Mouse (Mus musculus) midbrain, embryonic 14.5 days (tissue): ENCODE data around the gene St6galnac6. TPM values are rescaled to one million over a fixed set of nuclear protein-coding genes. Genes with fewer than 3 reads are reported as not detected.

Source experiments
- microRNA counts: library from miRNA; unstranded; fragments of <30 nt; microRNA quantifications from one replicate; lab custom pipeline; 2016
- microRNA-seq: library from miRNA; unstranded; fragments of <30 nt; microRNA quantifications from one replicate; pipeline ENCODE4, GENCODE M21; 2016
- polyA plus RNA-seq: library from polyadenylated mRNA; unstranded; fragments of >200 nt; fragmentation: Nextera tagmentation; extraction: Ambion mirVana; gene quantifications from 2 replicates; pipeline ENCODE4 v1.2.1, GENCODE M21; 2014

The St6galnac6 gene
- polyA plus RNA-seq, 1 experiment from 2014 or later = 7.6 TPM

MicroRNAs within 50 kb of the gene (microRNA counts, 519-probe panel; counts per million panel counts)
- not detected for microRNA mmu-miR-1954 (lab: Ali Mortazavi, UCI)

Small RNAs within 50 kb of the gene (microRNA-seq; reads per million reads assigned to microRNA genes)
- gene Mir1954 = not detected

Other genes with a start within 250 kb of the St6galnac6 start
- 46.4 and 54.1 TPM in 2 replicates for gene Ciz1, start 247.4 kb upstream of the St6galnac6 start, polyA plus RNA-seq
- 90.6 and 103 TPM in 2 replicates for gene Dnm1, start 246.4 kb upstream of the St6galnac6 start, polyA plus RNA-seq
- gene 1110008P14Rik, start 217.8 kb upstream of the St6galnac6 start, polyA plus RNA-seq = 107 and 153 TPM in 2 replicates
- gene Lcn2, start 211.5 kb upstream of the St6galnac6 start, polyA plus RNA-seq = not detected in 2 replicates
- 46.2 and 64.4 TPM in 2 replicates for gene Ptges2, start 203.8 kb upstream of the St6galnac6 start, polyA plus RNA-seq
- gene Naif1, start 149.3 kb upstream of the St6galnac6 start, polyA plus RNA-seq = 5.3 and 5.6 TPM in 2 replicates
- 36.3 and 41.5 TPM in 2 replicates for gene Slc25a25, start 148.3 kb upstream of the St6galnac6 start, polyA plus RNA-seq
- 6.9 and 7.8 TPM in 2 replicates for gene Fam102a, start 64.4 kb upstream of the St6galnac6 start, polyA plus RNA-seq
- gene Dpm2, start 28.9 kb upstream of the St6galnac6 start, polyA plus RNA-seq = 138 and 165 TPM in 2 replicates
- gene Pip5kl1, start 24.9 kb upstream of the St6galnac6 start, polyA plus RNA-seq = 7.1 and 11.5 TPM in 2 replicates
- 0.29 and 1.3 TPM in 2 replicates for gene 9430097D07Rik, start 24.0 kb upstream of the St6galnac6 start, polyA plus RNA-seq
- gene St6galnac4, start 12.6 kb upstream of the St6galnac6 start, polyA plus RNA-seq = 20.1 and 24.8 TPM in 2 replicates
- 69.2 and 76.2 TPM in 2 replicates for gene Ak1, start 22.0 kb downstream of the St6galnac6 start, polyA plus RNA-seq
- 13.5 and 23.8 TPM in 2 replicates for gene Eng, start 46.9 kb downstream of the St6galnac6 start, polyA plus RNA-seq
- gene Fpgs, start 104.4 kb downstream of the St6galnac6 start, polyA plus RNA-seq = 15.3 and 15.6 TPM in 2 replicates
- gene Cdk9, start 113.4 kb downstream of the St6galnac6 start, polyA plus RNA-seq = 61.4 and 76.5 TPM in 2 replicates
- gene Sh2d3c, start 121.3 kb downstream of the St6galnac6 start, polyA plus RNA-seq = 45.8 and 45.9 TPM in 2 replicates
- gene 6330409D20Rik, start 141.3 kb downstream of the St6galnac6 start, polyA plus RNA-seq = 3.2 and 4.6 TPM in 2 replicates
- gene Tor2a, start 157.5 kb downstream of the St6galnac6 start, polyA plus RNA-seq = 50.5 and 51.1 TPM in 2 replicates
- gene Ttc16, start 175.9 kb downstream of the St6galnac6 start, polyA plus RNA-seq = 0.41 and 0.80 TPM in 2 replicates
- 3.5 TPM in 2 replicates for gene Ptrh1, start 176.1 kb downstream of the St6galnac6 start, polyA plus RNA-seq
- gene Cfap157, start 184.7 kb downstream of the St6galnac6 start, polyA plus RNA-seq = 0.38 and 0.39 TPM in 2 replicates
- gene Stxbp1, start 247.5 kb downstream of the St6galnac6 start, polyA plus RNA-seq = 240 and 245 TPM in 2 replicates